Mouse (Mus musculus): ENCODE results near the gene Fam169b. TPM values are rescaled to one million over a fixed set of nuclear protein-coding genes. Genes with fewer than 3 reads are reported as not detected.

Gene Fam169b
- polyA plus RNA-seq, 1 experiment, result not detected

DNA sequence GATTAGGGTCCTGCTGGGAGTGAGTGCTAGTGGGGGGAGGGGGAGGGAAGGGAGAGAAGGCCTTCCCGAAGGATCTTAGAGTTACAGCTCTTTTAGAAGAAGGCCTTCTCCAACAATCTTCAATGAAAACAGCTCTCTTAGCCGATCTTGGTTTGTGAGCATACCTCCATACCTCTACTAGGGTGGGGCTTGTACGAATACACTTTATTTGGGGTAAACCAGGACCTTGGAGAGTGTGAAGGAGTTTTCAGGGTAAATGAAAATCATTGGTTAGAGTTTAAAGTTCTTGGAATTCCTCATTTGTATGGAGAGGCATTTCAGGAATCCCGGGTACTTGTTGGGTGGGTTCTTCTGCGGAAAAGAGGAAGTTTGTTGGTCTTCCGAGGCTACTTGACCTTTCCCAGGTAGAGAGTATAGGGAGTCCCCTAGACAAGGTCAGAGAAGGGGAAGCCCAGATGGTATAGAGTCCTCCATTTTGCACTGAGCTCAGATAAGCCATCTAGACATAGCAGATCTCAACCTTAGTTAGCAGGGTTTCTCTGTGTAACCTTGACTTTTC lies 14.0 kb upstream of the Fam169b start:
- Histone ChIP-seq H3K4me1 (ENCODE audit: control insufficient read depth, insufficient read depth, low read length) (peaks cover 17% of the 10 kb centered on the region), H3K4me3 (ENCODE audit: insufficient read depth, low read depth, low read length) (no peak overlapping the region), H3K27ac (ENCODE audit: insufficient read depth, low read depth, low read length) (no peak overlapping the region)
- WGBS, result 83% methylated on average over 6 of the region's 6 CpGs
- TF ChIP-seq CTCF (IDR thresholded peaks at IDR 0.05; ENCODE audit: insufficient read depth, low read depth, low read length), result no peak
- TF ChIP-seq POLR2A (IDR thresholded peaks at IDR 0.05; ENCODE audit: insufficient read depth, low read depth, low read length), result no peak

DNA sequence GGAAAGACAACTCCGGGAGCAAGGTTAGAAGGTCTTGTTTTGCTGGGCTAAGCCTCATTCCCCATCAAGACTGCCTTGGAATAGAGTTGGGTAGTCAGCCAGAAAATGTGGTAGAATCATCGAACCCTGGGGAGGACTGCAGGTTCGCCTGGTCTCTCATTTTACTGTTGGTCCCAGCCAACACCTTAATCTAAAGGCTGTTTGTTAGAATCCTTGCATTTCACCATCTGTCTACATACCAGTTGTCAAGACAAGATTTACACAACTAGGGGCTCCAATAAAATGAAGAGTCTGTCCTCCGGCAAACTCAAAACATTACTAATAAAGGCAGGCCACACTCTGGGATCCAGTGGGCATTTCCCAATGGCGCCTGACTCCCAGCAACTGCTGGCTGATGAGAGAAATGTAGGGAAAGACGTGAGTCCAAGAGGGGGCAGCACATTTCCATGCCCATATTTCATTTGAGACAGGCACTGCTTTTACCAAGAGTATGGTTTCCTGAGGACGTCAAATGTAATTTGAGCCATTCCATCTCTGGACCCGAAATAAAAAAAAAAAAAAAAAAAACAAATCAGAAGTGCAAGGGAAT lies 10.9 kb upstream of the Fam169b start:
- no peak for TF ChIP-seq CTCF (IDR thresholded peaks at IDR 0.05; ENCODE audit: insufficient read depth, low read depth, low read length)
- TF ChIP-seq POLR2A (IDR thresholded peaks at IDR 0.05; ENCODE audit: insufficient read depth, low read depth, low read length), result no peak
- H3K4me3 ChIP-seq (ENCODE audit: insufficient read depth, low read depth, low read length), result no peak overlapping the region
- WGBS, result 81% methylated on average over 8 of the region's 8 CpGs
- no peak overlapping the region for H3K27ac ChIP-seq (ENCODE audit: insufficient read depth, low read depth, low read length)
- peaks cover 22% of the 10 kb centered on the region for H3K4me1 ChIP-seq (ENCODE audit: control insufficient read depth, insufficient read depth, low read length)

DNA sequence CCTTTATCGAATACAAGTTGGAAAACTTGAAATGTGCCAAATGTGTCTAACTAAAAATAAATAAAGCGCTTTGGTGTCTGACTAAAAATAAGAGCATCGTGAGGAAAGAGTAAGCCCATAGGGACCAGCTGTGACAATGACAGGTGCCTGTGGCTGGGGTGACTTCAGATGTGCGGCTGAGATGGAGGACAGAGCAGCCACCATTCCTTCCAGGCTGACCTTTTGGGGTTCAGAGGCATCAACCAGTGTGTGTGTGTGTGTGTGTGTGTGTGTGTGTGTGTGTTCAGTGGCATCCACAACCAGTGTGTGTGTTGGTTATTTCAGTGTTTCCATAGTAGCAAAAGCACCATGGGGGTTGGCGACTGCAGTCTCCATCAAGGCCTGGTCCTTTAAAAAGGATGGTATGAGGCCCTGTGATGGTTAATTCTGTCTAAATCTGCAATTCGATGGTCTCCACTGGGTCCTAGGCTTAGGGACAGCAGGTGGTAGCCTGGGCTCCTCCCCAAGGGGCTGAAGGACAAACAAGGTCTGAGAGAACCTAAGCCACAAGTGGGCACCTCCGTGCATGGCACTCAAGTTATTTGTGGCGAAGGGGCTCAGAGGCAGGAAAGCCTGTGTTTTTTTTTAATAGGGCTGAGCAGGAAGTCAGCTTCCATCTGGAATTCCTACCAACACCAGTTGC lies 10.2 kb upstream of the Fam169b start:
- Histone ChIP-seq H3K4me1 (ENCODE audit: control insufficient read depth, insufficient read depth, low read length) (peaks cover 18% of the 10 kb centered on the region), H3K27ac (ENCODE audit: insufficient read depth, low read depth, low read length) (peak overlapping the region; percentile 25; the same call in 1 of the 2 replicates), H3K4me3 (ENCODE audit: insufficient read depth, low read depth, low read length) (peak overlapping the region; percentile 37)
- TF ChIP-seq POLR2A (IDR thresholded peaks at IDR 0.05; ENCODE audit: insufficient read depth, low read depth, low read length) (no peak), CTCF (IDR thresholded peaks at IDR 0.05; ENCODE audit: insufficient read depth, low read depth, low read length) (no peak)
- 52% methylated on average over 8 of the region's 8 CpGs for WGBS

DNA sequence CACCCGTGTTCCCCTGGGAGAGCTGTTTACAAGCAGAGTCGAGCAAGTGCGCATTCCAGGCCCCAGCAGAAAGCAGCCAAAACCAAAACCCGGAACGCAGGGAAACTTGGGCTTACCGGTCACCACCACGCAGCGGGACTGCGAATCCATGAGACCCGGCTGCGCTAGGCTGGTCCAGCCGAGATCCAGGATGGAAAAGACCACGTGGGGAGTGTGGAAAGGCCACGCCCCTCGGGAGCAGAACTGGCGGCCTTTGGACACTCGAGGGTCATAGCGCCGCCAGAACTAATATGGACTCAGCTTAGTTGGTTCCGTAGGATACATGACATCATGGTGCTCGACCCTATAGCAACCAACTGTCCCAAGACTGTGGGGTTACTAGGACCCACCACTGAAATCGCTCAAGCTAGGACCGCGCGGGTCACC lies 9.6 kb upstream of the Fam169b start, which contains the start of gene Pgpep1l:
Pgpep1l (minus strand) TSS at position 206 of the 426 bp plus-strand sequence.
- Histone ChIP-seq H3K4me3 (ENCODE audit: insufficient read depth, low read depth, low read length) (peak within 1 kb of the TSS; percentile 37), H3K27ac (ENCODE audit: insufficient read depth, low read depth, low read length) (peak within 1 kb of the TSS; percentile 25; the same call in 1 of the 2 replicates), H3K4me1 (ENCODE audit: control insufficient read depth, insufficient read depth, low read length) (peaks cover 16% of the 10 kb centered on the region)
- WGBS, result 11% methylated on average over 25 of the region's 25 CpGs
- TF ChIP-seq POLR2A (IDR thresholded peaks at IDR 0.05; ENCODE audit: insufficient read depth, low read depth, low read length) (no peak), CTCF (IDR thresholded peaks at IDR 0.05; ENCODE audit: insufficient read depth, low read depth, low read length) (no peak)

DNA sequence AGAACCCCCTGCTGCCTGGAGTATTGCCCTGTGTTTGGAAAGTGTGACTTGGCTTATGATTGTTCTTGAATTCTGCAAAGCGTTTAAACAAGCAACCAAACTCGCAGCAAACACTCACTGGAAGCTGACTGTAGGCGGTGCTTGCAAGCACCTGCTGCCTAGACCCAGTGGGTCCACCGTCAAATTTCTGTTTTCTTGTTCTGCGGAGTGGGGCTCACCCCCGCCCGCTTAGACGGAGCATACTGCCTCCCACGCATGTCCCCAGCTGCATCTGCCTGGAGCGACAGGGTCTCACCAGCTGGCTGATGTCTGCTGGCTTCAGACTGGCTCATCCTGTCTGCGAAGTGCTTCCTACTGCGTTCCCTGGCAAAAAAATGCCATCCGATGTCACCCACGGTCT lies 9.1 kb upstream of the Fam169b start:
- Histone ChIP-seq H3K4me1 (ENCODE audit: control insufficient read depth, insufficient read depth, low read length) (peaks cover 16% of the 10 kb centered on the region), H3K27ac (ENCODE audit: insufficient read depth, low read depth, low read length) (no peak overlapping the region), H3K4me3 (ENCODE audit: insufficient read depth, low read depth, low read length) (peak overlapping the region; percentile 23; the same call in 1 of the 2 replicates)
- WGBS, result 2% methylated on average over 14 of the region's 14 CpGs
- no peak for TF ChIP-seq POLR2A (IDR thresholded peaks at IDR 0.05; ENCODE audit: insufficient read depth, low read depth, low read length)
- TF ChIP-seq CTCF (IDR thresholded peaks at IDR 0.05; ENCODE audit: insufficient read depth, low read depth, low read length), result no peak

DNA sequence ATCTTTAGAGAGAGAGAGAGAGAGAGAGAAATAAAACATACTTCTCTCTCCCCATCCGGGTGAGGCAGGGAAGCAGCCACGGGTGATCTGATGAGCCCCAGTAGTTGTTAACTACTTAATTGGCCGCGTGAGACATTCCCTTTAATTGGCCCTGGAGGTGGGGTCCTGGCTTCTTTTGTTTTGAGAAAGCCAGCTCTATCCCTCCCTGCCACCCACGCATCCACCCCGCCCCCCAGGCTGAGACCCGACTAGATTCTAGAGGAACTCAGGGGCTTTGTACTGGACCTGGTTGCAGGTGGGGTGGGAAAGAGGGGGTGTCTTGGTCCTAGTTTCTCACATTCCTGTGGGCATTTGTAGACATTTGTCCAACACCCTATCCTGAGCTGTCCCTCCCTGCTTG lies 8.2 kb upstream of the Fam169b start:
- H3K4me1 ChIP-seq (ENCODE audit: control insufficient read depth, insufficient read depth, low read length), result peaks cover 16% of the 10 kb centered on the region
- H3K4me3 ChIP-seq (ENCODE audit: insufficient read depth, low read depth, low read length), result no peak overlapping the region
- no peak for TF ChIP-seq CTCF (IDR thresholded peaks at IDR 0.05; ENCODE audit: insufficient read depth, low read depth, low read length)
- no peak for TF ChIP-seq POLR2A (IDR thresholded peaks at IDR 0.05; ENCODE audit: insufficient read depth, low read depth, low read length)
- WGBS, result 24% methylated on average over 7 of the region's 7 CpGs
- no peak overlapping the region for H3K27ac ChIP-seq (ENCODE audit: insufficient read depth, low read depth, low read length)

DNA sequence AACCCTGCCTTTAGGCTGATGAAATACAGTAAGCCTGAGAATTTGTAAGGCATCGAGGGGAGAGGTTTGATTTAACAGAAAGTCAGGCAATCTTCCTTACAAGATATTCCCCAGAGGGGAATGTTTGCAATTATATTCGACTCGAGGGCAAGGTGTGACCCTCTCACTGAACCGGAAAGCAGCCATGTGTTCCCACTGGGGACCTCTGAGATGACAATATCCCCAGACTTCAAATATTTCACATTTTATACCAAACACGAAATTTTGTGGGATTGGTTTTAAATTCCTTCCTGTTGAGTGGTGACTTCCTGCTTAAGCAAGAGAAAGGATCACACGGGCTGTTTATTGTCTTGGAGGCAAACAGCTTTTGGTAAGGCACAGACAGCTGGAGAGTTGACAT lies 6.9 kb upstream of the Fam169b start:
- 45% methylated on average over 6 of the region's 6 CpGs for WGBS
- Histone ChIP-seq H3K27ac (ENCODE audit: insufficient read depth, low read depth, low read length) (no peak overlapping the region), H3K4me1 (ENCODE audit: control insufficient read depth, insufficient read depth, low read length) (peaks cover 16% of the 10 kb centered on the region), H3K4me3 (ENCODE audit: insufficient read depth, low read depth, low read length) (no peak overlapping the region)
- TF ChIP-seq CTCF (IDR thresholded peaks at IDR 0.05; ENCODE audit: insufficient read depth, low read depth, low read length), result no peak
- no peak for TF ChIP-seq POLR2A (IDR thresholded peaks at IDR 0.05; ENCODE audit: insufficient read depth, low read depth, low read length)

DNA sequence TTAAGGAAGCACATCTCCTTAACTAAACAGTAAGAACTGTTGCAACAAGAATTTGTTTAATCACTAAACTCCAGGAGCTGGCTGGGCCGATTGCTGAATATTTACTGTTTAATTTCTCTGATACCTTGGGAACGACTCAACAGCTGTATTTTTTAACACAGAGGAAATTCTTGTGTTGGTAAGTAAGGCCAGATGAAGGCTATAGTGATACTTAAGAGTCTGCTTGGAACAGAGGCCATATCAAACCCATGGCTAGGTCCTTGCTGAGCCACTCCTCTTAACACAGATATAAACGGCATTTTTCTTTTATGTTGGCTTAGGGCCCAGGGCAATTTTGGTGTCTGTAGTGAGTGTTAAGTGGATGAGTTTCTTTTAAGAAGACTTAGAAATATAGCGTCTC lies 3.1 kb upstream of the Fam169b start:
- Histone ChIP-seq H3K27ac (ENCODE audit: insufficient read depth, low read depth, low read length) (no peak overlapping the region), H3K4me3 (ENCODE audit: insufficient read depth, low read depth, low read length) (no peak overlapping the region), H3K4me1 (ENCODE audit: control insufficient read depth, insufficient read depth, low read length) (0 out of 2 replicates have a peak, but pooled peaks cover under 1% of the 10 kb centered on the region)
- WGBS, result 69% methylated on average over 4 of the region's 4 CpGs
- no peak for TF ChIP-seq POLR2A (IDR thresholded peaks at IDR 0.05; ENCODE audit: insufficient read depth, low read depth, low read length)
- TF ChIP-seq CTCF (IDR thresholded peaks at IDR 0.05; ENCODE audit: insufficient read depth, low read depth, low read length), result no peak

DNA sequence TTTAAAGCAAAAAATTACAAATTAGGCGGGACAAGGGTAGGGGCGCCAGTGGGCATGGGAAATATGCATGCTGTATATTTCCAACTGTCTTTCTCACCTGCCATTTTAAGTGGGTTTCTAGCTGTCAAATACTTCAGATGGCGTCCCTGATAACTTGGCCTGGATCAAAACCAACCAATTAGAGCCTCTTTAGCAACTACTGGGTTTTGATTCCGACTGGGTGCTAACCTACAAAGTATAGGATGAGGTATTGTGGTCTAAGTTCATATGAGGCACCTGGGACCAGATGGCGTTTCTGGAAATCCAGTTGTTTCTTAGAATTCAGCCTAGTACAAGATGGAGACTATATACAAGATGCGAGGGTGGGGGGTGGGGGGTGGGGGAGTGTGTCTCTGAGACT lies 1.8 kb upstream of the Fam169b start:
- H3K4me3 ChIP-seq (ENCODE audit: insufficient read depth, low read depth, low read length), result no peak overlapping the region
- 95% methylated on average over 6 of the region's 6 CpGs for WGBS
- TF ChIP-seq POLR2A (IDR thresholded peaks at IDR 0.05; ENCODE audit: insufficient read depth, low read depth, low read length) (no peak), CTCF (IDR thresholded peaks at IDR 0.05; ENCODE audit: insufficient read depth, low read depth, low read length) (no peak)
- H3K4me1 ChIP-seq (ENCODE audit: control insufficient read depth, insufficient read depth, low read length), result peaks cover 9% of the 10 kb centered on the region
- H3K27ac ChIP-seq (ENCODE audit: insufficient read depth, low read depth, low read length), result no peak overlapping the region

Measured in olfactory bulb, adult 2 months (tissue).